Mouse (Mus musculus): ENCODE results near the gene Kantr. TPM values are rescaled to one million over a fixed set of nuclear protein-coding genes. Genes with fewer than 3 reads are reported as not detected.
A peak's percentile ranks its signal among the peaks of the same experiment; 100 is the strongest.

The Kantr gene
- polyA plus RNA-seq (2016; fragmentation: Nextera tagmentation; extraction: Ambion mirVana) = 21.1 and 25.3 TPM in 2 replicates

GRCm38 (mm10) chrX:152326996-152327688 lies at the start of gene Kantr:
Gene Kantr (minus strand): TSS chrX:152327495.
- Histone ChIP-seq H3K9ac (peak within 1 kb of the TSS; percentile 63), H3K4me3 (peak within 1 kb of the TSS; percentile 50), H3K36me3 (no peaks in the 10 kb centered on the region), H3K27ac (peak within 1 kb of the TSS; percentile 30; the same call in 1 of the 2 replicates), H3K9me3 (no peaks in the 10 kb centered on the region), H3K4me1 (peaks cover 3% of the 10 kb centered on the region; the same call in 1 of the 2 replicates), H3K4me2 (replicated peaks) (peak within 1 kb of the TSS; percentile 52), H3K27me3 (peaks cover 13% of the 10 kb centered on the region)
- ATAC-seq (ENCODE audit: insufficient number of reproducible peaks, insufficient read depth, low FRiP score, low TSS enrichment) = peak; percentile 98
- WGBS = 16% methylated on average over 29 of the region's 29 CpGs

DNA sequence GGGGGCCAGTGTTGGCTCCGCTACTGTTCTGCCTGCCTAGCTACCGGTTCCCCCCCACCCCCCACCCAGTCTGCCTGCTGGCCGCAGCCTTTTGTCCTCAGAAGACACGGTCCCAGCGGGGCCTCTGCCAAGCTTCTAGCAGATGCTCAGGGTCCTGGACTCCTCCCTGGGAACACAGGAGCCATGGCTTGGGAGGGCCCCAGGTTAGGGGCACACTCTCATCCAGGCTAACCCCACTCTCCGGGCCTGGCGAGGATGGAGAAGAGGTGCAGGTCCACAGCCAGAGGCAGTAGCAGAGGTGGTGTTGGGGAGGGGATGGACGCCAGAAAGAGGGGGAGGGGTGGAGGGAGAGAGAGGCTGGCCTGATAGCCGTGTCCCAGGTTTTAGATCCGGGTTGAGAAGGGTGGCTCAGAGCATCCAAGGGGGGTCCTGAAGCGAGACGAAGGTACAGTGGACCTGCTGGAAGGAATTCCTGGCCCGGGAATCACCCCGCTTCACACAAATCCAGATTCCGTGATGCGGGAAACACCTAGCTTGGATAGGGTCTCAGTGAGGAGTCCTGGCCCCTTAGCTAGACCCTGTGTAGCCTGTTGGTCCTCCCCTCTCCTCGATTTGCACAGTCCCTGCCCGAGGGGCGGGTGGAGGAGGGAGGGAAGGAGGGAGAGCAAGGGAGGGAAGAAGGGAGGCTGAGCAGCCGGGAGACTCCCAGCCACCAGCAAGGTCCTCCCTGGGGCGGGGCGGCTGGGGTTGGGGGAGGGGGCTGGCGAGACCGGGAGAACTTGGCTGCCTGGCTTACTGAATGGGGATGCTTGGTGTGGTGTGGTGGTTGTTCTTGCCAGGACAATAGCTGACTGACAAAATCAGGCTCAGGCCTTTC lies 41.3 kb upstream of the Kantr start, which contains the start of gene Gpr173:
TSS of gene Gpr173 (minus strand) at position 308 of the 877 bp plus-strand sequence.
- peak within 1 kb of the TSS; percentile 60 for H3K4me2 ChIP-seq (replicated peaks)
- H3K9me3 ChIP-seq = no peaks in the 10 kb centered on the region
- peaks cover 31% of the 10 kb centered on the region for H3K27me3 ChIP-seq
- 0 out of 2 replicates have a peak within 1 kb of the TSS, but pooled peaks have one; percentile 36 for H3K27ac ChIP-seq
- WGBS = 21% methylated on average over 23 of the region's 24 CpGs
- peak within 1 kb of the TSS; percentile 60 for H3K9ac ChIP-seq
- no peaks in the 10 kb centered on the region for H3K36me3 ChIP-seq
- ATAC-seq (ENCODE audit: insufficient number of reproducible peaks, insufficient read depth, low FRiP score, low TSS enrichment) = peak; percentile 98
- peak within 1 kb of the TSS; percentile 57 for H3K4me3 ChIP-seq
- peaks cover 15% of the 10 kb centered on the region; the same call in 1 of the 2 replicates for H3K4me1 ChIP-seq

GRCm38 (mm10) chrX:152368054-152368396 lies 40.7 kb upstream of the Kantr start:
- ATAC-seq (ENCODE audit: insufficient number of reproducible peaks, insufficient read depth, low FRiP score, low TSS enrichment) = peak; percentile 30
- Histone ChIP-seq H3K4me3 (peak overlapping the region; percentile 57), H3K9me3 (no peaks in the 10 kb centered on the region), H3K27me3 (peaks cover 31% of the 10 kb centered on the region), H3K4me1 (peaks cover 15% of the 10 kb centered on the region; the same call in 1 of the 2 replicates), H3K9ac (peak overlapping the region; percentile 60), H3K4me2 (replicated peaks) (peak overlapping the region; percentile 60), H3K27ac (no peak overlapping the region), H3K36me3 (no peaks in the 10 kb centered on the region)
- WGBS = 18% methylated on average over 4 of the region's 4 CpGs

DNA sequence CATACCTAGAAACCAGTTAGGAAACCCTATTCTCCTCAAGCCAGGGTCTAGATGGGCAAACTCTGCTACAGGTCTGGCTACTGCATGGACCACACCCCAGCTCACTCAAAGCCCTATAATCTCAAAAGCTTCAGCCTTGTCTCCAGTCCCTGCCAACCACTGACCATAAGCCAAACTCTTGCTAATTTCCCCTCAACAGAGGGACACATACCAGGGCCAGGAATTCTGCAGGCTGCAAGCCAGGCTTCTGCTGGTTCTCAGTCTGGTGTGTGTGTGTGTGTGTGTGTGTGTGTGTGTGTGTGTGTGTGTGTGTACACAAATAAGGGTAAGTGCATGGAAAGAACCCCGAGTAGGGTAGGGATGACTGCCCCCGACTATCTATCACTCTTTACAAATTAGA lies 39.1 kb upstream of the Kantr start:
- H3K4me2 ChIP-seq (replicated peaks) = peak overlapping the region; percentile 60; the same call in 1 of the 2 replicates
- no peak for ATAC-seq (ENCODE audit: insufficient number of reproducible peaks, insufficient read depth, low FRiP score, low TSS enrichment)
- no peaks in the 10 kb centered on the region for H3K36me3 ChIP-seq
- peaks cover 31% of the 10 kb centered on the region for H3K27me3 ChIP-seq
- 76% methylated on average over 2 of the region's 2 CpGs for WGBS
- H3K27ac ChIP-seq = no peak overlapping the region
- H3K9ac ChIP-seq = no peak overlapping the region
- H3K4me3 ChIP-seq = no peak overlapping the region
- no peaks in the 10 kb centered on the region for H3K9me3 ChIP-seq
- peaks cover 15% of the 10 kb centered on the region; the same call in 1 of the 2 replicates for H3K4me1 ChIP-seq

DNA sequence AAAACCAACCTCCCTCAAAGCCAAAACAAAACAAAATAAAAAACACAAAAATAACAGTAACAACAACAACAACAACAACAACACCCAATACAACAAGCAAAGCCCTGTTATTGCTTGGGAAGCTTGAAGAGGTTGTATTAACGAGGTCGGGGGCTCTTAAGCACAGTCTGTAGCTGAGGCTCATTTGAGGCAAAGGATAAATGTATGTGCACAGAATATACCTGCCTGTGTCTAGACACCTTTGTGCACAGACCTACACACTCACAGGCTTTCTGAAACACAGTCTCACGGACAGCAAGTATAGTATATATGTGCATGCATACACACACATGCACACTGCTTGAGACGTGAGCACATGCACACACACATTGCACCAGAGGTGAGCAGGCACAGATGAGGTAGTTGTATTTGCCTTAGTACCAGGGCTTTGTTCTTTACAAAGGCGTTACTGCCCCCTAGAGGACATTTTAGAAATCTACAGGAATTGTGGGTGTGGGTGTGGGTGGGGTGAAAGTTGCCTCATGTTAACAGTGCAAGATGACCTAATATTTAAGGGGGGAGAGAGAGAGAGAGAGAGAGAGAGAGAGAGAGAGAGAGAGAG lies 25.4 kb upstream of the Kantr start:
- Histone ChIP-seq H3K27ac (no peak overlapping the region), H3K27me3 (no peaks in the 10 kb centered on the region; the same call in 1 of the 2 replicates), H3K4me2 (replicated peaks) (no peak overlapping the region), H3K9ac (no peak overlapping the region), H3K4me1 (no peaks in the 10 kb centered on the region), H3K4me3 (no peak overlapping the region), H3K9me3 (no peaks in the 10 kb centered on the region), H3K36me3 (no peaks in the 10 kb centered on the region)
- 22% methylated on average over 5 of the region's 5 CpGs for WGBS
- no peak for ATAC-seq (ENCODE audit: insufficient number of reproducible peaks, insufficient read depth, low FRiP score, low TSS enrichment)

DNA sequence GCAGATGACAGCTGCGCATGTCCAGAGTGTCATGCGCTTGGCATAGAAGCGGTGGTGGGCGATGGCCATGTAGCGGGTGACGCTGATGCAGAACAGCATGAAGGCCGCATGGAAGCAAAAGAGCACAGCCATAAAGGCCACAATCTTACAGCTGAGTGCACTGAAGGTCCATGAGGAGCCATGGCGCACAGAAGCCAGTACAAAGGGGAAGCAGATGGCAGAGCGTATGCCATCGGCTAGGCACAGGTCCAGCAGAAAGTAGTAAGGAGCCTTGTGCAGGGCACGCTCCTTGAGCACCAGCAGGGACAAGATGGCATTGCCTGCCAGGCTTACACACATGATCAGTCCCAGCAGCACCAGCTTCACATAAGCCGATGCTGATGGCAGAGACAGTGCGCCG lies 19.7 kb upstream of the Kantr start:
- Histone ChIP-seq H3K36me3 (no peaks in the 10 kb centered on the region), H3K4me1 (no peaks in the 10 kb centered on the region), H3K9me3 (no peaks in the 10 kb centered on the region), H3K4me3 (no peak overlapping the region), H3K4me2 (replicated peaks) (no peak overlapping the region), H3K27me3 (peaks cover 42% of the 10 kb centered on the region), H3K27ac (no peak overlapping the region), H3K9ac (no peak overlapping the region)
- ATAC-seq (ENCODE audit: insufficient number of reproducible peaks, insufficient read depth, low FRiP score, low TSS enrichment) = no peak
- 93% methylated on average over 14 of the region's 14 CpGs for WGBS

- Histone ChIP-seq H3K27ac (no peak overlapping the region), H3K36me3 (no peaks in the 10 kb centered on the region), H3K27me3 (peaks cover 46% of the 10 kb centered on the region), H3K9ac (no peak overlapping the region), H3K9me3 (no peaks in the 10 kb centered on the region), H3K4me3 (no peak overlapping the region), H3K4me1 (no peaks in the 10 kb centered on the region), H3K4me2 (replicated peaks) (no peak overlapping the region)
- WGBS = 91% methylated on average over 15 of the region's 15 CpGs
- no peak for ATAC-seq (ENCODE audit: insufficient number of reproducible peaks, insufficient read depth, low FRiP score, low TSS enrichment)
Measured at GRCm38 (mm10) chrX:152346587-152346986, 19.3 kb upstream of the Kantr start.

DNA sequence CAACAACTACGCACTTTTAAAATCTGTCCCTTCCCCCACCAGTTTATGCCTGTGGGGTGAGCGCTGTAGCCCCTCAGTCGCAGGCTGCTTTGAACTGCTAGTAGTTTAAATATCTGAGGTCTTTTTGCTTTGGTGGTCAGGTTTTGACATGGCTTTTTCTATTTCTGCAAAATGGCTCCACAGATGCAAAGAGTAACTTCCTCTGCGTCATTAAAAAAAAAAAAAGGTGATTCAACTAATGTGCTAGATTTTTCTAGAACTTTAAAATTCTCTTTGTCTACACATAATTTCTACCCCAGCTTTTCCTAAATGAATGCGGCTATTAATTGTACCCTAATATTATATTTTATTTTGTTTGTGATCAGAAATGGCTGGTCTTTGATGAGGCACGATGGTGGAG lies 15.6 kb upstream of the Kantr start:
- peak overlapping the region; percentile 56 for H3K4me2 ChIP-seq (replicated peaks)
- peak overlapping the region; percentile 63 for H3K4me3 ChIP-seq
- no peak overlapping the region for H3K9ac ChIP-seq
- peaks cover 58% of the 10 kb centered on the region for H3K27me3 ChIP-seq
- peak overlapping the region; percentile 83 for H3K27ac ChIP-seq
- peaks cover 16% of the 10 kb centered on the region for H3K36me3 ChIP-seq
- ATAC-seq (ENCODE audit: insufficient number of reproducible peaks, insufficient read depth, low FRiP score, low TSS enrichment) = no peak
- H3K9me3 ChIP-seq = no peaks in the 10 kb centered on the region
- WGBS = 38% methylated on average over 6 of the region's 6 CpGs
- H3K4me1 ChIP-seq = peaks cover 3% of the 10 kb centered on the region; the same call in 1 of the 2 replicates

DNA sequence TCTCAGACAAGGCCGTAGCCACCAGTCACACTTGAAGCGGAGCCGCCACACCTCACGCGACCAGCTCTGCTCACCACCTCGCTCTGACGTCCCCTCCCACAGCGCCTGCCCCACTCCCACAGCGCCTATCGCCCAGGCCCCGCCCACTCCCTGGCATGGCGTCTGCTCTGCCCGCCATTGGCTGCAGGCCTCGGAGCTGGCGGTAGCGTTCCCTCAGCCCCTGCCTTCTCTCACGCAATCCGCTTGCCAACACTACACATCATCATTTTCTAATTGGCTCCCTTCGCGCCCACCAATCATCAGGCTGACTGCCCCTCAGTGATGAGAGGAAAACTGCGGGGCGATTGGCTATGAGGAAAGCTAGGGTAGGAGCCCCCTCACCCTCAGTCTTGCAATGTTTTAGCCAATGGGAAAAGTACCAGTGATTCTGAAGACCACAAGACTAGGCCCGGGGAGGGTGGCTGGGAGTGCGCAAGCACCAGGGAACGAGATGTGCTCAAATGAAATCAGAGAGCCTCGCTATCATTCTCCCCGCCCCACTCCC lies 15.1 kb upstream of the Kantr start, which contains the start of gene Tspyl2:
TSS of gene Tspyl2 (minus strand) at position 68 of the 544 bp plus-strand sequence.
- H3K4me1 ChIP-seq = peaks cover 3% of the 10 kb centered on the region; the same call in 1 of the 2 replicates
- 15% methylated on average over 24 of the region's 27 CpGs for WGBS
- peak; percentile 99 for ATAC-seq (ENCODE audit: insufficient number of reproducible peaks, insufficient read depth, low FRiP score, low TSS enrichment)
- H3K36me3 ChIP-seq = peaks cover 16% of the 10 kb centered on the region
- H3K9me3 ChIP-seq = no peaks in the 10 kb centered on the region
- peaks cover 57% of the 10 kb centered on the region for H3K27me3 ChIP-seq
- H3K4me2 ChIP-seq (replicated peaks) = peak within 1 kb of the TSS; percentile 56
- H3K27ac ChIP-seq = peak within 1 kb of the TSS; percentile 83
- H3K9ac ChIP-seq = peak within 1 kb of the TSS; percentile 74
- peak within 1 kb of the TSS; percentile 63 for H3K4me3 ChIP-seq

- peak overlapping the region; percentile 74 for H3K9ac ChIP-seq
- H3K9me3 ChIP-seq = no peaks in the 10 kb centered on the region
- H3K4me3 ChIP-seq = peak overlapping the region; percentile 63
- H3K27ac ChIP-seq = peak overlapping the region; percentile 80
- no peak for ATAC-seq (ENCODE audit: insufficient number of reproducible peaks, insufficient read depth, low FRiP score, low TSS enrichment)
- 33% methylated on average over 11 of the region's 11 CpGs for WGBS
- peak overlapping the region; percentile 56 for H3K4me2 ChIP-seq (replicated peaks)
- peaks cover 16% of the 10 kb centered on the region for H3K36me3 ChIP-seq
- peaks cover 55% of the 10 kb centered on the region for H3K27me3 ChIP-seq
- H3K4me1 ChIP-seq = peaks cover 3% of the 10 kb centered on the region; the same call in 1 of the 2 replicates
Measured at GRCm38 (mm10) chrX:152341496-152341895, 14.2 kb upstream of the Kantr start.
